Mouse (Mus musculus) E14TG2a.4 (cell line): ENCODE results near the gene Ypel2.

Experiments used
- CTCF ChIP-seq: conservative IDR thresholded peaks from 2 replicates; pipeline ENCODE4 v1.5.1; 2014; ENCODE audit warnings: low read length
- POU5F1 ChIP-seq: IDR thresholded peaks from 2 replicates; pipeline ENCODE4 v1.6.1; 2014; ENCODE audit warnings: low read length, borderline replicate concordance

DNA sequence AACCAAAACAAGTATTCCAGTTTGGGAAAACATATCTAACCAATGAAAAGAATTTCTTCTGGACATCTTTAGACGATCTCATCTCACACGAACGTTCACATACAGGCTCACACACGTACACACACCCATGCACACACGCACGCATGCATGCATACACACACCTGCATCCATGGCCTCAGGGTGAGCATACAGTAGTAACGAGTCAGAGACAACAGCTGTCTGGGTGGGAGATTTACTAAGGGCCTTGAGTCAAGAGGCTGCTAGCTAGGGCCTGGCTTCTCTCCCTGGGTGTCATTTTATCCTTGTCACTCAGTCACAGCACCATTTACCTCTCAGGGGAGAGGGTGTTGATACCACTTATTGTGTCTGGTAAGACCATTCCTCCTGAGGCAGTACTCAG, 74.0 kb downstream of the Ypel2 start:
- TF ChIP-seq CTCF (no peak), POU5F1 (no peak)
